Mouse (Mus musculus) layer of hippocampus, adult 18-20 months (tissue): ENCODE measurements around the gene Naa11. TPM values are rescaled to one million over a fixed set of nuclear protein-coding genes. Genes with fewer than 3 reads are reported as not detected.
A peak's percentile ranks its signal among the peaks of the same experiment; 100 is the strongest.

Source experiments
- DNase-seq, 2 experiments: peaks; one replicate each; pipeline ENCODE4 v3.0.0; 2022; ENCODE audit warnings: low spot score in 2 of 2
- long read RNA-seq: library from polyadenylated mRNA; stranded (forward); transcript quantifications from one replicate; pipeline ENCODE4 v2.0.0, GENCODE M21; 2021
- total RNA-seq, 2 experiments: library from RNA; stranded (reverse); gene quantifications; 2 replicates each; pipeline ENCODE4 v1.2.3; 2021

Gene Naa11
- total RNA-seq, result not detected
- long read RNA-seq, partial matches to known transcripts, result 0 of 1 reads
- long read RNA-seq, other reads (novel, unspliced or antisense), result 1 of 1 reads

DNA sequence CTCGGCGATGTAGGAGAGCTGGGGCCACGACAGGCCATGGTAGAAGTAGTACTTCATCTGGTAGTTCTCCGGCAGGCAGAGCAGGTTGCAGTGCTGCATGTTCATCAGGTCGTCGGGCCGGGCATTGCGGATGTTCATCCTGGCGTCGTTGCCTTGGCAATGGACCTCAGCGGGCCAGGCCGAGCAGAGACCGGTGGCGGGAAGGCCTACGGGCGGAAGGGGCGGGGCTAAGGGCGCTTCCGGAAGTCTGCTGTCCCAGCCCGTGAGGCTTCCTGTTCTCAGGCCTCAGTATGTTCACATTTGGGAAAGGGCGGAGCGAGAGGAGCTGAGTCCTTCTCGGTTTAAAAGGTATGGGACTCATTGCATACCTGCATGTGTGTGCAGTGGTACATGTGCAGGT, at the start of gene Naa11:
Gene Naa11, minus strand, starts transcription at position 220 of the 400 bp plus-strand sequence.
- no peak for DNase-seq

DNA sequence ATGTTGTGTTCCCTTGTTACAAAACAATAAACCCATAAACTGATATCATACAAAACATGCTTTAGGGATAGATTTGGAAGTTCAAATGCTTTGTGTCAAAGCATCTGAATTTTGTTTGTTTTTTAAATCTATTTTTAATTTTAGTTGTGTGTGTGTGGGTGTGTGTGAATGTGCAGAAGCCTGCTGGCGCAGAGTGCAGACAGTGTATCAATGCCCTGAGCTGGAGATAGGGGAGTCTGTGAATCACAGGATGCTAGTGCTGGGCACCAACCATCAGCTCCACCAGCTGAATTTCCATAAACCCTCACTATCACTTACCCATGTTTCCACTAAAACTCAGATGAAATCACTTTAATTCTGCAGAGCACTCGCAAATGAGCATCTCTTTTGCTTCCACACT, 40.3 kb upstream of the Naa11 start:
- peak in 1 of 2 experiments; percentile 51 for DNase-seq

DNA sequence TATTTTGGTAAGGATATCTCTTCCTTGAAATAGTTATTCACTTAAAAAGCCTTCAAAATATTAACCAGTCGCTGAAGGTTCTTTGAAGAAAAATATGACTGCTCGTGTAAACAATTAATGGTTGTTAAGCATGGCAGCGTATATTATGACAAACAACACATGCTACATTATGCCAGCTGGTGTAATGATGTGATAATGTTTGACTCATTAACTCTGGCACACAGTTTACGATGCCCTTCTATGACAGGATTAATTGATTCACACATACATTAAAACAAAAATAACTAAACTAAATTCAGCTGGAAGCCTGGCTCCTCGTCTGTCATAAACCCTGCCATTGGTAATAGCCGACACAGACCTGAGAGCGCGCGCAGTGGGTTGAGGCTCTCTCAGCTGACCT, 37.8 kb upstream of the Naa11 start:
- no peak for DNase-seq

DNA sequence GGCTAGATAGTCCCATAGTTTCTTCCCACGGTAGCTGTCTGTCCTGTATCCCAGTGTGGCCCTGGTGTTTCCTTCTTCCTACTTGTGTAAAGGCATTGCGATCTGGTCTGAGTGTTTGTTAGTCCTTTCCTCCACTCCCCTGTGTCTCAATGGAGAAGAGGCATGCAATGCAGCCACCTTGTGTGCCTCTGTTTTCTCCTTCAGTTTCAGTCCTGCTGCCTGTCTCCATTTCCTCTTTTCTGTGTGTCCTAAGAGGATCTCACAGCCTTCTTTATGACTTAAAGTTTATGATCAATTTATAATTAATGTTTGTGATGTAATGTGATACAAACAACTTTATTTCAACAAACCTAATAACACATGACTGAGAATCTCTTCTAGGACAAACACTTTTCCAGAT, 29.5 kb upstream of the Naa11 start:
- DNase-seq, result no peak

DNA sequence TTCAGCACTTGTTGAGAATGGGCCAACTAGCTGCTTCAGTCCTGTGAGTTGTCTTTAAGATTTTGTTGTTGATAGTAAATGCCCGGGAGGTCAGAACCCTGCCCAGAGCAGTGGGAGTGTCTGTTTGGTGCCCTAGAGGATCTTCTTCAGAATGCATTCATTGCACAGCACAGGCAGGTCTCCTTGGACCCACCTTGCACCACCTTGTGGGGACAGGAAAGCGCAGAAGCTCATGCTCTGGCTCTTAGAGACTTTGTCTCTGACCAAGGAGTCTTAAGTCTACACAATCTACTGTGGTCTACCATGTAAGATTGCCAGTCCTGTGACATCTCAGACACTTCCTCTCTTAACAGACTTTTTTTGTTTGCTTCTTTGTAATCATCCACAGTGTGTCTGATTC, 25.0 kb upstream of the Naa11 start:
- DNase-seq, result no peak

DNA sequence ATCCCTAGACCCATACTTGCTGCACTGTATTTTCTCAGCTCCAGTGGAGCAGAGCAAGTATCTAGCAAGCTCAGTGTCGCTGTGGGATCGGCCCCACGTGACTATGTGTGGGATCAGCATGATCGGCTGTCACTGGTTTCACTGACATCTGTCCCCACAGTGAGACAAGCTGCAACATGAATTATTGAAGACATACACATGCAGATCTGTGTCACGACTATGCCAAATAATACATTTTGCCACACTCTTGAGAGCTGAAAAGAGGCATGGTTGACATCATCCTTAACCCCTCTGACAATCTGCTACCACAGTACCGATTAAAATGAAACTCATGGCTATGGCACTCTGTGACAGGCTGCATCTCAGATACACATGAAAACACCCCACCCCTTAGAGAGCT, 23.7 kb upstream of the Naa11 start:
- DNase-seq, result peak; percentile 57 to 86

DNA sequence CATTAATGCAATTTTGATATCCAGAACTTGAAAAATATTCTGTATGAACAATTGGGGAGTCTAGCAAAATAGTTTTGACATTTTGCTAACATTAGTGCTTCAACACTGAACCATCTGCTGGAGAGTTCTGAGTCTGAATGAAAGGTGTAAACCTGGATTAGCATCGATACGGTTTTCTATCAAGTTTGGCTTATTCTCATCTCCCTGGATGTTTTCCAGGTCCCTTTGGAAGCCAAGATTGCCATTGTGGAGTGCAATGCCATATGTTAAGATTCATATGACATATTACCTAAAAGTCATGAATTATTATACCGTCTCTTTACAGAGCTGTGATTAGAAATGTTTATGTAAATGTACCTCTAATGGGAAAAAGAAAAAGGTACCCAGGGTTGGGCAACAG, 21.5 kb upstream of the Naa11 start:
- DNase-seq, result peak in 1 of 2 experiments; percentile 36

DNA sequence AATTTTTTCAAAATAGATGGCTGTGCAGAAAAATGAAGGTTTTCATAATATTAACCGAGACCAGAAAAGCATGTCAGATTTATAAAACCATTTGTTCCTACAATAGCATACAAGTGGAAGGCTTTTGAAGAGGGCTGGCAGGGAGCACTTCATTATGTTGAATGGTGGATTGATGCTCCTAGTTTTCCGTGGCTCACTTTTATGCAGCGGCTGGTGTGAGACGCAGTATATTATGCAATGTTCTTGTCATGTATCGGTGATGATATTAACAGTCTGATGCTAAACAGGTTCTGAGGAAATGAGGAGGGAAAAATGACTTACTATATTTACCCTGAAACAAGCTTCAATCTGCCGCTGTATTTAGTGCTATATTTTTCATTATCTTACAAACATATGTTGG, 18.0 kb upstream of the Naa11 start:
- DNase-seq, result peak in 1 of 2 experiments; percentile 24

DNA sequence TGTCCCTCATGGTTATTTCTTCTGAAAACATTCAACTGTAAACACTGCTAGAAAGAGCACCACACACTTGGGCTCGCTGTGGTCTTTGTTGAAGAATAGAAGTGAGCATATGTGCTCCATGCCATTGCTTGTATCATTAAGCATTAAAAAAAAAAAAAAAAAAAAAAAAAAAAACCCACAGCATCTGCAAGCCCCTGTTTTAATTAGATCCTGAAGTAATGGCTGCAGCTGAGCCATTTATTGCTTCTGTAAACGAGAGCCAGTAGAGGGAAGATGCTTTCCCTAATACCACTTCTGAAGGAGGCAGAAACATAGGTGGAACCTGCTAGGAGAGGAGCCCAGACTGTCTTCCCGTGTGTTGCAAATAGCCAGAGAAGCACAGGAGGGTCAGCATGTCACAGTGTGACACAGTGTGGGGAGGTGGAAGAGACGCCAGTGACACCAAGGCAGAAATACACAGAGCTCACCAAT, 17.1 kb upstream of the Naa11 start:
- no peak for DNase-seq

DNA sequence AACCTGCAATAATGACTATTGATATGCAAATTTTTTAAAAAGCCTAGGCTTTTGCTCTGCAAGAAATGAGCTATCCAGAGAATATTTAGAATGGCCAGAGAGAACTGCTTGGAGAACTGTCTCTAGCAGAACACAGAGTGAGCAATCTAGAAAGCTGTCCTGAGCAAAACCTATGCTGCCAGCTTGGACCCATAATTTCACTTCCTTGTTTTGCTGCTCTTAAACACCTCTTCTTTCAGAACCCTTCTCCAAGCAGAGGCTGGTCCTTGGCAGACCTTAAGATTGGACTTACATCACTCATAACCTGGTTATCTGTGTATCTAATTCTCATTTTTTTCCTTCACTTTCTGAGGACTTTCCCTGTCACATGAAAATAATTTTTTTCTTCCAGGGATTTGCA, 8.9 kb upstream of the Naa11 start:
- no peak for DNase-seq

DNA sequence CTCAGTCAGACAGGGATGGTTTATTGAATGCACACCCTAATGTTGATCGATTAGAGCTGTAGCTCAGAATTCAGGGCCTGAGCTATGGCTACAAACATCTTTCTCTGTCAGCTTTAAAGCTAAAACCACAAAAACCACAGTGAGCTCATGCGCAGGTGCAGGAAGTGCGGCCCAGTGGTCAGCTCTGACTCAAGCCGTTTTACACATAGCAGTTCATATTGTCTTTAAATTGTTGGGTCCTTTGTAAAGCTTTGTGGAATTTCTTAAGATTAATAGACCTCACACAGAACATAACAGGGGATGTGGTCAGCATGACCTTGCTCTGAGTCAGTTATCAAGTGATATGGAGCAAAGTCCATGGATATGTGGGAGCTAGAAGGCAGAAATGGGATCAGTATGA, 5.4 kb upstream of the Naa11 start:
- DNase-seq, result no peak

DNA sequence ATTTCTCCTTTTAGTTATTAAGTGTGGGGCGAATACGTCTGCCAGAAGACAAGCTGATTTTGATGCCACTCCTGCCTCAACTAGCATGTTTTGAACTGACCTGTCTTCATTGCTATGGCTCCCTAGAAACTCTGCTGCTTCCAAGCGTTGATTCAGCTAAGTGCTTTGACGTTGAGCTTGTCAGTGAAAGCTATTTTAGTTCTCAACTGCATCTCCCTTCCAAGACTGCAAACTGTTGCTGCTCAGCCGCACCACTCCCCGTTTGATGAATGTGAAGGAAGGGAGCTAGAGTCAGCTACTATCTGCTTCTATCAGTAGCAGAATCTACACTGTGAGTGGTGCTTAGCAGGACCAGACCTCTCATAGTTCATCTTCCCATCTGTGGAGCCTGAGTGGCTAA, 4.6 kb downstream of the Naa11 start:
- peak in 1 of 2 experiments; percentile 22 for DNase-seq

DNA sequence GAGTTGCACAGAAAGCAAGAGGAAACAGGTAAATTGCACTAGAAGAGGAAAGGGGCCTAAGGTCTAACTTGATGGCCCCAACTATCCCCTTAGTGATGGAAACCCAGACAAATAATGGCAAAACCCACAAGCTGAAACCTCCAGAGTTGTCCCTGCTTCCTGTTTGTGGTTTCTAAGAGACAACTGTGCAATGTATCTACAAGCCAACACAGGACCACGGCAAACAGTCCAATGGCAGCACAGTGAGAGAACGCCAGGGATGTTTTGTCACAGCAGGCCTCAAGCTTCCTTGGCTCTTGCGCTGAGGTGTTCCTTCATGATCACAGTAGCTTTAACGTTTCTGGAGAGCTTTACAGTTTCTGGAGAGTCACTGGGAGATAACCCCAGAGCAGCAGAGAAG, 7.8 kb downstream of the Naa11 start:
- no peak for DNase-seq

DNA sequence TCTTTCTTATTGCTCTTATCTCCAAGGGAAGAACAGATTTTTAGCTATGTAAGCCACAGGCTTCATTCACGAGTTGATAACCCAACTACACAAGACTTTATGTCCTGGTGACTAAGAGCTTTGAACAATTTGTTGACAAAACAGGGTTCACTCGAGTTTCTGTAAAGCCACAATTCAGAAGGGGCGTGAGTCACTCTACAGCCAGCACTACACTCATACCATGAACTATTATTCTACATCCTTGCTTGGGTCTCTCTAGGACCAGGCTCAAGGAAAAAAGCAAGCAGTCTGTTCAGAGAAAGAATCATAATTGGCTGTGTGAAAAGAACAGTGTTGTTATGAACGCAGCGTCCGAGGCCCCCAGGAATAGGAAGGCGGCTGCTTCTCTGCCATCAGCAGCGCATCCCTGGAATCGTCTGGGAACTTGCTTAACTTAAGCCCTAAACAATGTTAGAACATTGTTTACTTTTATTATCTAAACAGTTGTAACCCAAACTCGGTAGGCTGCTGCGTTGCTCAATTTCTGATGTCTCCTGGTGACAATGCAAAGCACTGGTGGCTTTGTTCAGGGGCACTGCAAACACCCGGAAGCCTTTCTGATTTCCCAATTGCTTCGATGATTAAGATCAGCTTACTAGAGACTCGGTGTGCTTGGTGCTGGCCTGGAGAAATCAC, 9.5 kb downstream of the Naa11 start:
- no peak for DNase-seq

DNA sequence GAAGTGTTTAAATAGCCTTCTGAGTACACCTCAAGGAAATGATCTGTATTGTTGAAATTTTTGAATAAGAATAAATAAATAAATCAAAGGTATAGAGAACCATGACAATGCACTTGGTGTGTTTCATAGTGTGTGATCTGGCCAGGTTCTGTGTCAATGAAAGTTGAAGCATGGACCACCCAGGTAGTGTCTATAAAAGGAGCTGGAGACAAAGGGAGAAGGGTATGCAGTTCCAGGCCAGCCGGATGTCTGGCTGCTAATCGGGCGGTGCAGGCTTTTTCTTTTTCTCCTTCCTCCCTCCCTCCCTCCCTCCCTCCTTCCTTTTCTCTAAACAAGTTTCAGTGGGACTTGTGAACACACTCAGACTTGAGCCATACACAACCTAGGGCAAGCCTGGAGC, 12.2 kb downstream of the Naa11 start:
- DNase-seq, result no peak

DNA sequence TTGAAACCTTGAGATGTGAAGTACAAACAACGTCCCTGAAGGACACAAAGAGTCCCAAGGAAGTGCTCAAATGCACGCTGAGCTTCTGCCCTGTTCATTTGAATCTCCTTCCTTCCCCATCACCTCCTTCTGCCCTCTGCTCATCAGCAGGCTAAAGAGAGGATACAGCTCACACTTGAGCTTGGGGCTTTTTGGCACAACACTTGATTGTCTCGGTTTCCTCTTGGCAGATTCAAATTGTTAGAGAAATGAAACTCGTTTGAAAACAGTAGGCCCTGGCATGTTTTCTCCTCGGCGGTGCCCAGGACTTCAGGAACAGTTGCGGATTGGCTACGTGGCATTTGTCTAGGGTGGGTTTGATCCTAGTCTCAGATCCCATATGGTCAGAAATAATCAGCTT, 27.4 kb downstream of the Naa11 start:
- DNase-seq, result no peak

DNA sequence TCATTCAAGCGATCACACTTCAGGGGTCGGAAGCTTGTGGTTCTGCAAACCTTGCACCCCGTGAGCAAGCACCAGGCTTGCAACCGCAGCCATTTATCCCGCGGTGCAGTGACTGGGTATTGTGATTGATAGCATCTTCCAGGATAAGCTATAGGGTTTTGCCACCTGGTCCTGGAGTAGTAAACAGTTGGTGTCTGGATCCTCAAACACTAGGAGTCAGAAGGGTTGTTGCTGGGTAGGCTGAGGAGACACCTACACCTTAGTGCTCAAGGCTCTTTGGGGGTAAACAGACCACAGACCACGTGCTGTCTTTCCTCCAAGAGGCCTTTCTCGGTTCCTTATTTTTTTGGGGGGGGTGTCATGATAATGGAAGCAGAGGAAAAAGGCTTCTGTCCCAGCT, 27.9 kb downstream of the Naa11 start:
- no peak for DNase-seq

DNA sequence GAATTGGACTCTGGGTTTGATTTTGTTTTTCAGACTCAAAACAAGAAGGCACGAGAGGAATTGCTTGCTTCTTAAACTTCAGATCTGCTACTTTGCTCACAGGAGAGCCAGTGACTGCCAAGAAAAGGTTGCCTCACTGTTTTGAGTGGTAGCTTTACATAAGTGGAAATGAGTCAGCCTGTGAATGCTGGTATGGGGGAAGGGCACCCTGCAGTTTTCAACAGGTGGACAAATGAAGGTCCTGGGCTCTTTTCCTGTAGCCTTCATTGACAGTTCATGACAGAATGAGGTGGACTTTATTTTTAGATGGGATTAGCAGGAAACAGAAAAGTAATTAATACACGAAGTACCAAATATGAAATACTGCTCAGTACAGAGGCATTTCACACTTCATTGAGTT, 29.6 kb downstream of the Naa11 start:
- DNase-seq, result peak in 1 of 2 experiments; percentile 26

DNA sequence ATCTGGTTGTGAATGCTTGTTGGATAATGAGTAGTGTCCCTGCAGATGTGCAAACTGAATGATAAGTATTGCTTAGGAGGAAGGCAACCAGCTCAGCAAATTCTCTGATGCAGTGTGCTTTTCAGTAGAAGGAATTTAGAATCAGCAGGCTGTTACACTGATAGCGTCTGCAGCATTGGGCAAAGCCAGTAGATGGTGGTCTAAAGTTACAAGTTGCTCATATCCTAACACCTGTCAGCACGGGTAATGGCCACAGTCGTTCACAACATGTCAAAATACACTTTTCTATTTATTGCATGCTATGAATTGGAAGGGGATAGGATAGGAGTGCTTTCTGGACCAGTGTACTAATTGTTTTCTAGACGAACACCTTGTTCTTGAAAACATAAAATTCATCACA, 33.1 kb downstream of the Naa11 start:
- no peak for DNase-seq

DNA sequence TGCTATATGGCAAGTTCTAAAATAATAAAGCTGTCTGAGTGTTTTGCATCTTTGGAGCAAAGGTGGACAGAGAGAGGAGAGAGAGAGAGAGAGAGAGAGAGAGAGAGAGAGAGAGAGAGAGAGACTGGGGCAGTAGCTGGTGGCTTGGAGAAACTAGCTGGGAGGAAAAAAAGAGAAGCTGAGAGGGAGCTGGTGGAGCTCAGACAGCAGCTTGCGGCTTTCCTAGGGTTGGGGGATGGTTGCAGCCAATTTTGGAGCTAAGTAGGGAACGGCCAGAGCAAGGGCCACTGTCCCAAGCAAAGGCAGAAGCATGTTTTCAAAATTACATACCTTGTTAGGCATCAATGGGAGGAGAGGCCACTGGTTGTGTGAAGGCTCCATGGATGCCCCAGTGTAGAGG, 36.0 kb downstream of the Naa11 start:
- no peak for DNase-seq

DNA sequence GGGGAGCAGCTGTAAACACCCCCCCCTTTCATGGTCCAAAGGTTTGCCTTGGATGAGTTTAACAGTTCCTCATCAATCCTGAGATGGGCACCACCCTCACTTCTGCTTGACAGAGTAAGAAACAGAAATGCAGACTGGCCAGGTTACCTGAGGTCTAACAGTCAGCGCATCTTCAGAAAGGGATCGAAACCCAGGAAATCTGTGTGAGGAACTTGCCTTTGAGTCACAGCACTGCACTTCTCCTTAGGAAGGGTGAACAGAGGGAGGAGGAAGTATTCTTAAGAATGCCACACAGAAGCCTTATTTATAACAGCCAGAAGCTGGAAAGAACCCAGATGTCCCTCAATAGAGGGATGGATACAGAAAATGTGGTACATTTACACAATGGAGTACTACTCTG, 37.0 kb downstream of the Naa11 start:
- no peak for DNase-seq

DNA sequence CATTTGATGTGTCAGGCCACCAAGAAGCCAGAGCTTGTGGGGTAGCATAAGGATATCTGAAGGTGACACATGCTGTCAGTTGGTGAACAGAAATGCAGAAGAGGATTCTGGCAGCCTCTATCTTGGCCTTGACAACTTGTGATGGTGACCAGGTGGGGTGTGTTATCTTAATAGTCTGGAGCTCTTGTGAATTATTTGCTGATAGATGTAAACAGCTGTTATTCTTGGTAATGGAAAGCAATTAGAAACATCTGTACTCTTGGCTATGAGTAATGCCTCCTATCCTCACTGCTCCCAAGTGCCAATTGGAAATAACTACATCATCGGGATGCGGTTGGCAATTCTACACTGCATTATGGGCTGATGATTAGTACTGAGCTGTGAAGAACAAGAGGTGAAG, 43.4 kb downstream of the Naa11 start:
- DNase-seq, result peak in 1 of 2 experiments; percentile 15

DNA sequence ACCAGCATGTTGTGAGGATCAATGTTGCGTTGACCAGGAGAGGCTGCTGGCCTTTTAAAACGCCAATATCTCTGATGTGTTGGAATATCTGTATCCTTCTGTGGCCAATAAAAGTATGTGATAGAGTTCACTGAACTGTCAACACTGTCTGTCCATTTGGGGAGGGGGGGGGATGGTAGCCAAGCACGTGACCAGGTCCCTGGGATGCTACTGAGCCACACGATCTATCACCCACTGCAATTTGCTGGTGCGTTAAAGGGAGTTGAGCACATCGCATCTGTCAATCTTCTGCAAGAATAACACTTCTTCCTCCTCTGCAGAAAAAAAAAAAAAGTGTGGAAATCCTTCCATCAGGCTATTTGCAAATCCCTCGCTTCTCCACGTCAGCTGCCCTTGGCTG, 43.9 kb downstream of the Naa11 start:
- DNase-seq, result no peak
